Mouse (Mus musculus) testis, postnatal 14 days (tissue): ENCODE measurements at regions not wholly inside any gene's neighbourhood (a gene's known extent, or its start where the extent isn't known, plus 50 kb on each side); places are given as distances from the start of the nearest gene placed in this dataset.

Experiments
- DNase-seq: peaks from one replicate; pipeline ENCODE4 v3.0.0; 2021; ENCODE audit warnings: low spot score

- DNase-seq: no peak
Observed at GRCm38 (mm10) chr3:38579781-38580180, 95.1 kb upstream of the Ankrd50 start.

DNA sequence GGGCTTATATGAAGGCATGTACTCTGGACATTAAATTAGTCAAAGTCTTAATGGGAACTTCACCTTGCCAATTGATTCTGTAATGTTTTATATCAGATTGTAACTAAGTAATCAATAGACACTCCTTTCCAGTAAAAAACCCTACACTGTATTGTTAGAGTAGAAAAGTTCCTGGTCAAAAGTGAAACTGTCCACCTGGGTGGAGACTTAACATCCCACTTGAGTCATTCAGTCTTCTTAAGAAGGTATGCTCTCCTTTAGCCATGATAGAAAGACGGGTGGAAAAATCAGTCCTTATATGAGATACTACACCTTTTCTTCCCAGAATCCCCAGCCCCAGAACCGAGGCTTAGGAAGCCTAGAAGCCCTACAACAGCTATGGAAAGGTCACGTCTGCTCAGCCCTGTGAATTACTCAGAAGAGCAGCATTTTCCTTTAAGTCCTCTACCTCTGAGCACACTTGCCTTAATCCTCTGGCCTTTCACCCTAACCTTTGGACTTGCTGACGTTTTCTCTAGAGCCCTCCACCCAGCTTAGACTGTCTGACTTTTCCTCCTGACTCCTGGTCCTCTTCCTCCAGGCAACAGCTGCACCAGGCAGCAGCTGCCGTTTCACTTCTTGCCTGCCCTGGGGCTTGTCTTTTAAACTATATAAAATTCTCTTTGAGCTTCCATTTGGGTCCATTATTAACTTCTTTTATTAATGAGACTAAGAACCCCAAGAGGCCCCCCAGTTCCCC is 93.4 kb upstream of the Ankrd50 start:
- DNase-seq: no peak

GRCm38 (mm10) chr3:38573594-38573993 is 89.0 kb upstream of the Ankrd50 start:
- DNase-seq: no peak

DNA sequence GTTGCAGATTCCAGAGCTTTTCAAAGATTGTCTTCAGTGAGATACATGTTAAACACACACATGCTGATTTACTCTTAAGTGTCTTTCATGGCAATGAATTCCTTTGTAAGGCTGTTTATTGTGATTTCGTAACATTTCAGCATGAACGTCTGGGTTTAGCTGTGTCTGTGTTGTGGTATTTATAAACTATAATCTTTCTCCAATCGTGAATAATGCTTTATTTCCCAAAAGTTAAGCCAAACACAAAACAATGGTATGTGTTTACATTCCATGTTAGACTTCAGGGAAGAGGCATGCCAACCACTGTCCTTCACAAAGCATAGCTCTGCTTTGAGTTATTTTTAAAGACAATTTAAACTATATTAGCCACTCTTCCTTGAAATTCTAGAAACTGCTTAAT is 87.5 kb upstream of the Ankrd50 start:
- DNase-seq: no peak

- no peak for DNase-seq
Observed at GRCm38 (mm10) chr3:38571224-38571623, 86.6 kb upstream of the Ankrd50 start.

DNA sequence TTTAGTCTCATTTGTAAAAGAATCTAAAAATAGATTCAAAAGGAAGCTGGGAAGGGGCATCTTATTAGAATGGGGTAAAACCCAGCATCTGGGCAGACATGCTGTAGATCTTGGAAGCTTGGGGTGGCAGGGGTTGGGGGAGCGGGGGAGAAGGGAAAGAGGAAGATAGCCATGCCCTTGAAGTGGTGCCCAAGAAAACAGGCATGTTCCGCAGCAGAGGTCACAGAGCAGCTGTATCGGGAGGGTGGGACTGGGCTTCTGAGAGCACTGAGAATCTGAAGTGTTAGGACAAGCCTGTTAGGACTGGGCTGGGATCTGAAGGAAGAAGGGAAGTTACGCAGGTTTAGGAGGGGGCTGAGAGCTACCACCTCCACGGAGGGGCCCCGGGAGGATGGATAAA is 84.4 kb upstream of the Ankrd50 start:
- no peak for DNase-seq

GRCm38 (mm10) chr3:38568596-38568975 is 83.9 kb upstream of the Ankrd50 start:
- DNase-seq: no peak

DNA sequence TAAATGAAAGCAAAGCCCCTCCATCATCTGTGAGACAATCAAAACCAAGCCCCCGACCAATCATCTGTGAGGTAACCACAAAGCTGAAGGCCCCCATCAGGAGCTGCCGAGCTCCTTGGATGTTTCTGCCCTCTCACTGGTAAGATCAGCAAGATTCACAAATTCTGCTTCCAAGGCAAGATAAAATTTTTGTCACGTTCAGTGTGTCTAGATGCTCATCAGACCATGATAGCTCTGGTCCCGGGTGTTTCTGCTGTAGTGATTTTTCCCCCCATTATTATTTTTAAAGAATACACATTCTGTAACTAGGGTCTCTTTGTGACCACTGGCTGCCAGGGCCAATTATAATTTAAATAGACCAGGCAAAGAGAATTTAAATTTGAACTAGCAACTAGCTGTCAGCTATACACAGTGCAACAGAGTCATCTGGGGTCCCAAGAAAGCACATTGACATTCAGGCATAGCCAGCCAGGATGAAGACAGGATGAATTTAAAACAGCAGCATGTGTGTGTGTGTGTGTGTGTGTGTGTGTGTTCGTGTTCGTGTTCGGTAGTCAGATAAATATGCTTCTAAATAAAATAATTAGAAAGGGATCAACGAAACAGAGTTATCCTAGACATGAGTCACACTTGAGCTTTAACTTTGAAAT is 83.4 kb upstream of the Ankrd50 start:
- DNase-seq: no peak

GRCm38 (mm10) chr3:38566576-38566975 is 81.9 kb upstream of the Ankrd50 start:
- no peak for DNase-seq

- no peak for DNase-seq
Observed at GRCm38 (mm10) chr3:38564844-38565243, 80.2 kb upstream of the Ankrd50 start.

- DNase-seq: no peak
Observed at GRCm38 (mm10) chr3:38564364-38564763, 79.7 kb upstream of the Ankrd50 start.

DNA sequence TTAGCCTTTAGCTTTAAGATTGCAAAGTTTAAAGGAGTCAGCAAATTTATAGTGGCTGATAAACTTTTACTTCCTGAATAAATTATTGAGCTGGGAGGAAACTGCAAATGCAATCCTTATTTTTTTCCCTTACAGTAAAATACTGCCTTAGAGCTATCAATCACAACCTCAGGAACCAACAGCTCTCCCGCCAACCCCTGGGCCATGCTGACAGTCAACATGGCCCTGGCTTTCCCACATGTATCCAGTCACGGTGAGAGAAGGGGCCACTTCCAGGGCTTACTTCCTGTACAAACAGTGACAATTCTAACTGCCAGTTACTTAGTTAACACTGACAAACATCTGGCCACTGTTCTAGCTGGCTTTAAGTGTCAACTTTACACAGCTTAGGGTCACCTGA is 76.5 kb upstream of the Ankrd50 start:
- DNase-seq: no peak

- DNase-seq: no peak
Observed at GRCm38 (mm10) chr3:38555939-38556338, 71.3 kb upstream of the Ankrd50 start.

DNA sequence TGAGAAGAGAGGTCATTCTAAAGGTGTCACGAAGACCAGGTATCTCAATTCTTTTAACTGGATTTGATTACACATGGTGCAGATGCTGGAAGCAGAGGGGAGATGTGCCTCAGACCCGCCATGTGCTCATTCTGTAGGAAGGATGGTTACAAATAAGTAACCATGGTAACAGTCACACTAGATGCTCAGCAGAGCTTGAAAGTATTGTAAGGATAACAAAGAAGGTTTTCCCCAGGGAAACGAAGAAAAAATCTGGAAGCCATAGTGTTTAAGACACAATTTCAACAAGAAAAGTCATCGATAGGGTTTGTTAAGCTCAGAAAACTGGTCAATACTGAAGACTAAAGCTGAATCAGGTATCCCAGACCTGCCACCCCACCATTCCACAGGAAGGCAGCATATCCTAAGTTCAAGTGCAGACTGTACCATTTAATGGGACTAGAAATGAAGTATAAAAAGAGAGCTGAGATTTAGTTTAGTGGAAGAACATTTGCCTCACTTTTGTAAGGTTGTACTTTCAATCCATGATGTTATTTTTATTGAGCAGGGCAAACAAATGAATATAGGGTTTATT is 68.9 kb upstream of the Ankrd50 start:
- DNase-seq: no peak

DNA sequence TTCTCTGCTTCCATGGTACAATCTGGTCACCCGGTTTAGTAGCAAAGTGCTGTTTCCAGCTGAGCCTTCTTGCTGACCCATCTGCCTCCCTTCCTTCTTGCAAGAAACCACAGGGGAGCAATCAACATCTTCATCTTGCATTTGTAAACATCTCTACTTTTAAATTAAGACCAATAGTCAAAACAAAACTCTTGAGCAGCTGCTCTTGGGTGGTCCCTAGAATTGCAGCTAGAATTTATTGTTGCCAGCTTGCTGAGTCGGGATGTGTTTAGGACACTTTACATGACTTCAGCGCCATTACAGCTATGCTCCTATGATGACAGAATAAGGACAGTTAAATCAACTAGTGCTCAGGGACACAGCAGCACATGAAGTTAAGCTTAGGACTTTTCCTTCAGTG is 62.4 kb upstream of the Ankrd50 start:
- no peak for DNase-seq

DNA sequence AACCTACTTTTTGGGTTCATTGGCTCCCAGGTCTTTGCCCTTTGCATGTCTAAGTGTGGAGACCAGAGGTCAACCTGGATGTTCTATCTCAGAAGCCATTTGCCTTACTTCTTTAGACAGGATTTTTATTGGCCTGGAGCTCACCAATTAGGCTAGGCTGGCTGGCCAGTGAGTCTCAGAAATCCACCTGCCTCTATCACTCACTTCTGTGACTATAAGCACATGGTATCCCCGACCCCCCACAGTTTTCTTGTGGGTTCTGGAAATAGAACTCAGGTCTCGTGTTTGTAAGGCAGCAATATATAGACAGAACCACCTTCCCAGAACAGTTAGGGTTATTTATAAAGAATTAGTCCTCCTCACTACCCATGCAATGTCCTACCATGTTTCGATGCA is 60.9 kb upstream of the Ankrd50 start:
- no peak for DNase-seq

DNA sequence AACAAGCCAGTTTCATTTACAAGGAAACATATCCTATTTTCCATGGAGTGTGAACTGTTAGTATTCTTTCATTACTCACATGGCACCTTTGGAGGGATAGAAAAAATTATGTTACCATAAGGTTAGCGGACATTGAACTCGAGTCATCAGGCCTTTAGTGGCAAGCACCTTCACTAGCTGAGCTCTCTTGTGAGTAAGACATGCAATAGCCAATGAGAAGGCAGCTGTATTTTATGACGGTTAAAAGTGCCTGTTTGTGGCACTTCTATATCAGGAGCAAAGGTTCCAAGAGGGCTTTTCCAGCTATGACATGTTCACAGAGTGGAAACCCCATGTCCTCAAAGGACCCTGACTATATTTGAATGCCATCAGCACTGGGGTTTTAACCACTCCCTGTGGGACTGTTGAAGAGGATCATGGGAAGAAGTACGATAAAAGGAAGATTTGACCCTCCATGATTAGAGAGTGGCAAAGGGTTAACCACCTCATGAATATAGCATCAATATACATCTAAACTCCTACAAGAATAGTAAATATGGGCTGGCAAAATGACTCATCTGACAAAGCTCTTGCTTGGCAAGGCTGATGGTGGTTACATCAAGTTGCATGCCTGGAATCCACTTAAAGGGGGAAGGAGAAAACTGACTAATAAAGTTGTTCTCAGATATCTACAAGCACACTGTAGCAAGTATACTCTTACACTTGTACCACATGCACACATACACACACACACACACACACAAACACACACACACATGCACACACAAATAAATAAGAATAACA is 60.3 kb upstream of the Ankrd50 start:
- DNase-seq: no peak

- no peak for DNase-seq
Observed at GRCm38 (mm10) chr3:38543816-38544215, 59.2 kb upstream of the Ankrd50 start.

- DNase-seq: no peak
Observed at GRCm38 (mm10) chr3:38541296-38541695, 56.7 kb upstream of the Ankrd50 start.

DNA sequence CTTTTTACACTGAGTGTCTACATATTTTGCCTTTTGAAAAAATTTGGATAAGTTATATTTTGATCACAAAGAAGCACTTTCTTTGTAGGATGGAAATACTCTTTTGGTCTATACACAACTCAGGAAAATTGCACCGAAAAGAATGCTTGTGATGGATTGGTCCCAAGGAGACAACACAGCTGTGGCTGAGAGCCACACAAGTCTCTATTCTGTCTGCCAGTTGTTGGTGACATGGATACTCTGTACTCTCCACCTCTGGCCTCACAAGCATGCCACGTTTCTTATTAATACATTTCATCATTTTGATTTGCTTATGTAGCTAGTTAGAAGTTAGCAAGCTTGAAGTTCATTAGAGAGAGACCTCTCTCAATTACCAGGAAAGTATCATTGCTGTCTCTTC is 53.7 kb upstream of the Ankrd50 start:
- DNase-seq: no peak

- DNase-seq: no peak
Observed at GRCm38 (mm10) chr3:38537770-38538169, 53.1 kb upstream of the Ankrd50 start.
